Comparison of ENCODE assay signal across 27 mouse cellular contexts in the genomic region with DNA sequence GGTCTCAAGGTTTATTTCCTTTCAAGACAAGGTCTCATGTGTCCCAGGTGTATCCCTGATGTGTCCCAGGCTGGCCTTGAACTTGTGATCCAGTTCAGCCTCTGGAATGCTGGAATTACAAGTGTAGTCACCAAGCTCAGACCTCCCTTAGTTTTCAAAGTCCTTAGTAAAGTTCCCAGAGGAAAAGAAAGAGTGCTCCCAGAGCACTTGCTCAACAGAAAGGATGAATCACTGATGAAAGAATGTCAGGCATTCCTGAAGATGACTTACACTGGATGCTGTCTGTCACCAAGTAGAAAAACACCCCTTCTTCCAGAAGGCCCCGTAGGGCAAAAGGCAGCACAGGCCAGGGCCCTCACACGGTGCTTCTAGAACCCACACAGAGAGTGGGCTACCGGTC. TPM values are rescaled to one million over a fixed set of nuclear protein-coding genes. Genes with fewer than 3 reads are reported as not detected.
DNase-seq lines count a peak whose midpoint lies in the region; ATAC-seq and TF ChIP-seq lines count a peak whose summit lies in the region.
"Had no signal": no experiment of that assay in that cellular context is flagged by ENCODE, and none has a peak within 500 bp of the region (broad histone marks: within the 10 kb centered on the region; RNA-seq: fewer than 3 reads in every experiment).

No protein-coding gene starts in this region.

- no peaks in the 10 kb centered on the region for H3K27me3 ChIP-seq in liver, embryonic 13.5 days
- H3K27me3 ChIP-seq in ES-Bruce4 (ENCODE audit: control insufficient read depth, insufficient read depth, low read length, poor library complexity, severe bottlenecking) = no peaks in the 10 kb centered on the region
- H3K27me3 ChIP-seq: embryonic facial prominence, embryonic 13.5 days; forebrain, embryonic 13.5 days; heart, embryonic 12.5 days; hindbrain, embryonic 15.5 days; limb, embryonic 12.5 days; liver, embryonic 15.5 days; neural tube, embryonic 15.5 days; stomach, embryonic 15.5 days had no signal

- H3K27ac ChIP-seq in liver, embryonic 13.5 days = 0 out of 2 replicates have a peak overlapping the region, but pooled peaks have one; percentile 11
- H3K27ac ChIP-seq in ES-Bruce4 (ENCODE audit: insufficient read depth, low read length) = peak overlapping the region; percentile 83
- peak overlapping the region; percentile 69 for H3K27ac ChIP-seq in embryonic fibroblast, embryonic 13.5 days (ENCODE audit: insufficient read depth, low read length)
- H3K27ac ChIP-seq: embryonic facial prominence, embryonic 13.5 days; forebrain, embryonic 13.5 days; hindbrain, embryonic 15.5 days; layer of hippocampus, adult 2 months; limb, embryonic 12.5 days; liver, embryonic 15.5 days; neural tube, embryonic 15.5 days; stomach, embryonic 15.5 days had no signal

- no peaks in the 10 kb centered on the region for H3K9me3 ChIP-seq in liver, embryonic 13.5 days (replicated peaks)
- no peaks in the 10 kb centered on the region for H3K9me3 ChIP-seq in ES-Bruce4 (replicated peaks; ENCODE audit: control insufficient read depth, insufficient read depth, low read length, poor library complexity, severe bottlenecking)
- H3K9me3 ChIP-seq: embryonic facial prominence, embryonic 13.5 days; forebrain, embryonic 13.5 days; heart, embryonic 12.5 days; hindbrain, embryonic 15.5 days; limb, embryonic 12.5 days; liver, embryonic 15.5 days; neural tube, embryonic 15.5 days; stomach, embryonic 15.5 days had no signal

- H3K36me3 ChIP-seq in liver, embryonic 13.5 days = no peaks in the 10 kb centered on the region
- H3K36me3 ChIP-seq in ES-Bruce4 (ENCODE audit: control insufficient read depth, insufficient read depth, low read length, poor library complexity, severe bottlenecking) = no peaks in the 10 kb centered on the region
- H3K36me3 ChIP-seq: embryonic facial prominence, embryonic 13.5 days; heart, embryonic 12.5 days; hindbrain, embryonic 15.5 days; limb, embryonic 12.5 days; liver, embryonic 15.5 days; neural tube, embryonic 15.5 days; stomach, embryonic 15.5 days had no signal

- peak; percentile 43 for DNase-seq in adrenal gland, postnatal 14 days
- no peak for DNase-seq in adrenal gland, adult 8-10 months
- no peak for DNase-seq in liver, embryonic 13.5 days
- no peak for DNase-seq in liver
- DNase-seq in cerebellum, adult 11 months = no peak
- DNase-seq: cerebellum, adult 2 months; cerebellum, postnatal 36 days; embryo, embryonic 11 days; gastrocnemius, postnatal 10 days; heart, postnatal 4 days; kidney, adult 2 months; kidney, postnatal 25 days; lung, postnatal 10 days; thymus, postnatal 25 days had no signal

- H3K4me3 ChIP-seq in liver, embryonic 13.5 days (replicated peaks) = no peak overlapping the region
- H3K4me3 ChIP-seq in ES-Bruce4 (ENCODE audit: low read depth, low read length) = no peak overlapping the region
- no peak overlapping the region for H3K4me3 ChIP-seq in embryonic fibroblast, embryonic 13.5 days (ENCODE audit: insufficient read depth, low read length)
- H3K4me3 ChIP-seq: embryonic facial prominence, embryonic 13.5 days; forebrain, embryonic 13.5 days; heart, embryonic 12.5 days; hindbrain, embryonic 15.5 days; layer of hippocampus, adult 2 months; limb, embryonic 12.5 days; liver, embryonic 15.5 days; neural tube, embryonic 15.5 days; stomach, embryonic 15.5 days had no signal

- peaks cover 62% of the 10 kb centered on the region for H3K4me1 ChIP-seq in liver, embryonic 13.5 days (replicated peaks)
- H3K4me1 ChIP-seq in ES-Bruce4 (ENCODE audit: control insufficient read depth, insufficient read depth, low read length) = peaks cover 5% of the 10 kb centered on the region
- peaks cover 8% of the 10 kb centered on the region; the same call in 1 of the 2 replicates for H3K4me1 ChIP-seq in embryonic fibroblast, embryonic 13.5 days (ENCODE audit: control insufficient read depth, insufficient read depth, low read length)

- no peak overlapping the region for H3K4me2 ChIP-seq in liver, embryonic 13.5 days
- H3K4me2 ChIP-seq: embryonic facial prominence, embryonic 13.5 days; forebrain, embryonic 13.5 days; heart, embryonic 12.5 days; hindbrain, embryonic 15.5 days; limb, embryonic 12.5 days; liver, embryonic 15.5 days; midbrain, embryonic 11.5 days; neural tube, embryonic 15.5 days; stomach, embryonic 15.5 days had no signal

- no peak for ATAC-seq in liver, embryonic 13.5 days (ENCODE audit: low read depth)
- no peak for ATAC-seq in frontal cortex, adult (ENCODE audit: low TSS enrichment)
- ATAC-seq: forebrain, embryonic 13.5 days had no signal

- WGBS in liver, embryonic 13.5 days (ENCODE audit: insufficient replicate concordance) = 69% methylated on average over 3 of the region's 3 CpGs

- no peak for TF ChIP-seq POLR2A in ES-Bruce4 (IDR thresholded peaks at IDR 0.05; ENCODE audit: insufficient read depth, low read length)
- no peak for TF ChIP-seq POLR2A in embryonic fibroblast, embryonic 13.5 days (IDR thresholded peaks at IDR 0.05; ENCODE audit: low read depth, low read length)

- TF ChIP-seq EP300 in ES-Bruce4 (IDR thresholded peaks at IDR 0.05; ENCODE audit: insufficient read depth, low read depth, low read length) = no peak

- no peak overlapping the region for H3K9ac ChIP-seq in liver, embryonic 13.5 days
- H3K9ac ChIP-seq in ES-Bruce4 (ENCODE audit: low read depth, poor library complexity, severe bottlenecking) = peak overlapping the region; percentile 10; the same call in 1 of the 2 replicates
- H3K9ac ChIP-seq: embryonic facial prominence, embryonic 13.5 days; forebrain, embryonic 13.5 days; heart, embryonic 12.5 days; hindbrain, embryonic 15.5 days; limb, embryonic 12.5 days; liver, embryonic 15.5 days; neural tube, embryonic 15.5 days; stomach, embryonic 15.5 days had no signal

- no peak for TF ChIP-seq CTCF in ES-Bruce4 (IDR thresholded peaks at IDR 0.05; ENCODE audit: low read depth, low read length)
- no peak for TF ChIP-seq CTCF in embryonic fibroblast, embryonic 13.5 days (IDR thresholded peaks at IDR 0.05; ENCODE audit: borderline replicate concordance, insufficient read depth, low read length)

RNA-seq across cellular contexts. Expression of gene Clic4, which starts 28.6 kb away (rescaled TPM):
- 95.7 and 116 TPM in 2 replicates for total RNA-seq in adrenal gland, postnatal 14 days (2021)
- total RNA-seq in adrenal gland, adult 8-10 months (2022) = 10 to 100 TPM; 59.8 to 89.0 (median 74.4) TPM
- polyA plus RNA-seq in liver, embryonic 13.5 days (2015; fragmentation: Nextera tagmentation; extraction: Ambion mirVana) = 109 and 131 TPM in 2 replicates
- 151 TPM in 2 replicates for polyA plus RNA-seq in ES-Bruce4 (2011; ENCODE audit: insufficient read depth, insufficient read length, low read depth, missing spikeins)
- polyA plus RNA-seq in embryonic fibroblast, embryonic 13.5 days (2011; ENCODE audit: insufficient read length, low read depth, missing spikeins) = 223 and 251 TPM in 2 replicates

RNA-seq across cellular contexts. Expression of gene Srrm1, which starts 52.0 kb away (rescaled TPM):
- total RNA-seq in adrenal gland, postnatal 14 days (2021) = 120 and 136 TPM in 2 replicates
- total RNA-seq in adrenal gland, adult 8-10 months (2022) = 100 to 1,000 TPM in 3 of 4 experiments, 10 to 100 TPM in 1; 95.5 to 188 (median 137) TPM
- 159 and 203 TPM in 2 replicates for polyA plus RNA-seq in liver, embryonic 13.5 days (2015; fragmentation: Nextera tagmentation; extraction: Ambion mirVana)
- 410 and 411 TPM in 2 replicates for polyA plus RNA-seq in ES-Bruce4 (2011; ENCODE audit: insufficient read depth, insufficient read length, low read depth, missing spikeins)
- polyA plus RNA-seq in embryonic fibroblast, embryonic 13.5 days (2011; ENCODE audit: insufficient read length, low read depth, missing spikeins) = 160 and 173 TPM in 2 replicates

Comparison
In these comparisons a context has a peak if more than half of its experiments do, and no peak if none do; other contexts are left out.
1. H3K27ac ChIP-seq: peak in every context shown above with its lines; median percentile 83 in ES-Bruce4; 69 in embryonic fibroblast, embryonic 13.5 days; 11 in liver, embryonic 13.5 days.